Mouse (Mus musculus) pancreas, adult 10 weeks (tissue): Measurements from ENCODE around the gene Surf2. TPM values are rescaled to one million over a fixed set of nuclear protein-coding genes. Genes with fewer than 3 reads are reported as not detected.

Experiments
- polyA plus RNA-seq: library from polyadenylated mRNA; stranded (reverse); fragments of 350-450 nt; fragmentation: Illumina TruSeq; extraction: RNeasy Lipid Tissue Mini Kit (QIAGEN cat#74804); gene quantifications from one replicate; pipeline ENCODE4 v1.2.3, GENCODE M21; 2015; ENCODE audit warnings: low read depth, low replicate concordance; ENCODE audit not compliant: insufficient read depth

Gene Surf2
- polyA plus RNA-seq: 24.0 TPM

DNA sequence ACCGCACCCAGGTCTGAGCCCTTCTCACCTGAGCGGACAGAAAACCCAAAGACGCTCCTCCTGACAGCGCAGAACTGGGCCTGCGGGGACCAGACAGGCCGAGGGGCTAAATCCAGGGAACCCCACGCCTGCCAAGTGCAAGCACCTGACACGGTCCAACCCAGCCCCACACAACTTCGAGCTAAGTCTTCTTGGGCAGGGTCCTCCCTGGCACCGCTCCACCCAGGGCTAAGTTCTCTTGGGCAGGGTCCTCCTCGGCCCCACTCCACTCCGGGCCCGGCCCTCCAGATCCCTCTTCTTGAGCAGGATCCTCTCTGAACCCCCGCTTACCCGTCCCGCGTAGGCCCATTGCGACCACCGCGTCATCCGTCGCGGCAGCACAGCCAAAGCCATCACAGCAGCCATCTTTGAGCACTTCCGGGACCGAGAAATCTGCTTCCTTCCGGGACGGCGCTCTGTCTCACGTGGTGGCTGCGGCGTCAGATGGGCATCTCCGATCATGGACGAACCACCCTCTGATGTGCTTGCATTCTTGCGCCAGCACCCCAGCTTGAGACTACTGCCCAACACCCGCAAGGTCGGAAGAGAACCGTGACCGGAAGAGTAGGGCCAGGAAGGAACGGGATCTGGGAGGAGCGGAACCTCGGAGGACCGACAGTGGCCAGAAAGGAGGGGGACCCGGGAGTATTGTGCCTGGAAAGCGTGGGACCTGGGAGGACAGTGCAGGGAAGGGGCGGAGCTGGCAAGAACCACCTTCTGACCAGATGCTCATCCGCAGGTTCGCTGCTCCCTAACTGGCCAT is at the start of gene Surf2, which contains the start of gene Surf1:
Surf2 (plus strand) TSS at position 441 of the 802 bp plus-strand sequence.
Surf1 (minus strand) TSS at position 604 of the 802 bp plus-strand sequence.

DNA sequence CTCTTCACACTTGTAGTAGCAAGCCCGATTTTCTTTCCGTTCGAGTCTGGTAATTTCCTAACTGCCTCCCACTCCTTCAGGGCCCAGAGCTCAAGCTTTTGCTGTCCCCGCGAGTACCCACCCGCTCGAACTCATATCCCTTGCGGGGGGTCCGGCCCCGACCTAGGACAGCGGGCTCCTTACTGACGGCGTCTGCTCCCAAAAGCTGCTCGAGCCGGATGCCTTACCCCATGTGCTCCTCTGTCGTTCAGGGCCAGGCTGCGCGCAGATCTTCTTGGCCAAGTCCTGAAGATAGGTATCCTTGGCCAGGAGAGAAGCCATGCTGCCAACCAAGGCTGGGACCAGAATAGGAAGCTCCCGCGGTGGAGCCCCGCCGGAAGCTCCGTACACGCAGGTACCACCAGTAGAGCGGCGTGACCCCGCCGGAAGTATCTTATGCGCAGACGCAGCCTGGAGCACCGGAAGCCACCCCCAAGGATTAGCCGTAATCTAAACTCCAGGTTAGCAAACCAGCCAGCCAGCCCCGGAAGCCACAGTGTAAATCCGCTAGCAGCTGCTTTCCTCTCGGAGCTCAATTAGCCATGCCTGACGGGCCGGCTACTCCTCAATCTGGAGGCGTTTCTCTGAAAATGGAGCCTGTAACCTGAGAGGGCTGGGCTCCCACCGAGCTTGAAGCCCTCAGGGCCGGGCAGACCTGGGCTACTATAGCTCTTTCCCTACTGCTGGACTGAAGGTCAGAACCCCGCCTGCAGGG is 13.5 kb upstream of the Surf2 start, which contains the start of gene Surf6:
Surf6 (minus strand) TSS at position 413 of the 754 bp plus-strand sequence.

DNA sequence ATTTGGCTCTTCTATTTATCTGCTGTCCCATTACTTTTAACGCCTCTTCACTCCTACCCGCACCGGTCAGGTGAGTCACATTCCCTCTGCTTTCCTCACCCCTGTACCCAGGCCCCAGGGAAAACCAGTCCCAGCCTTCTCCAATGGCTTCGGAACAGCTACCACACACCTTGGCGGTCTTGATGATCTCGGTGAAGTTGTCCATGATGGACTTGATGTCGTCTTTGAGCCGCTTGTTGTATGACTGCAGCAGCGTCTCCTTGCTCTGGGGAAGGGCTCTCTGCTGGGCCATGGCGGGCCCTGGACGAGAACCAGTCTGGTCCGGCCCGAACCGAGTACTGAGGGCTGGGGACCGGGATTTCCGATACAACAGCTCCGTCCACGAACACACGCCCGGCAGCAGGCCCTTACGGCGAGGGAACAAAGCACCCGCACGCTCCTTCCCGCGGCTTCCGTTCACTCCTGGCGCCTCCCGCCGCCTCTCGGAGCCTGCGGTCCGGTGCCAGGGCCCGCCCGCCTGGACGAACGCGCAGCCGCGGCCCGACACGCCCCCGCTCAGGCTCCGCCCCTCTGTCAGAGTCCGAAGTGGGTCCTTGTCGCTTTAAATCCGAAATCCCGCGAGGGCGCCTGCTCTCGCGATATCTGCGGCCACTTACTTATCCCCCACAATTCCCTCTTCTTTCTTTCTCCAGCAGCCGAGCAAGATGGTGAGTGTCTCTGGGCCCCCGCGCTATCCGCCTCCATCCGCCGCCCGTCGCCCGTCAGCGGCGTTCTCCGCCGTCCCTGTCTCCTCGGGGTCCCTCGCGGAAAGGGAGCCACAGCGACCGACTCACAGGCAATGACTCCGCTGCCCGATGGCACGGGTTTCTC is 5.8 kb upstream of the Surf2 start, which contains the start of the genes Med22 and Rpl7a:
Med22 (minus strand) TSS at position 554 of the 870 bp plus-strand sequence.
Rpl7a (plus strand) TSS at position 641 of the 870 bp plus-strand sequence.

DNA sequence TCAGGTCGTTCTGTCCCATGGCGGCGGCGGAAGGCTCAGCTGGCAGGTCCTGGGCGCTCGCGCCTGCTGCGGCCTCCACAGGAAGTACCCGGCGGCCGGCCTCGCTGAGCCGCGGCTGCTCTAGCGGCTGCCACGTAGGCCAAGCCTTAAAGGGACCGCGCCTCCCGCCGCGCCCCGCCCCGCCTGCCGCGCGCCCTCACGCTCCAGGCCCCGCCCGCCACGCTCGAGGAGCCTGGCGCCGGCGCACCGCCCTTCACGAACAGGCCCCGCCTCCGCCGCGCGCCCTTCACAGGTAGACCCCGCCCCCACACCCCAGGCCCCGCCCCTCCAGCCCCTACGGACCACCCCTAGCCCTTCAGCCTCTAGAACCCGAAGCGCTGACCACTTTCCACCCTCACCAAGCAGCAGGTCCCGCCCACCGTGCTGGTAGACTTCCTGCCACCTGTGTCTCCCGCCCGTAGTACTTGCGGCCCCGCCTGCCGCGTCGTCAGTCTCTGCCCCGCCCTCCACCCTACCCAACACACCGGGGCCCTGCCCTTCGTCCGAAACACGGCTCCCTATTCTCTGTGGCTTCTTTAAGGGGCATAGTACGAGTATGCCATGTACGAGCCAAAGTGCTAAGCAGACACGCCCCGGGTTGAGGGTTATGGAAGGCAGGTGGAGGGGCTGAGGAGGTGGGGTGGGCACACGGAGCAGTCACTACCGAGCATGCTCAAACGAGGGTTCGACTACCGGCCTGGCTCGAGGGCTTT is 17.3 kb downstream of the Surf2 start, which contains the start of the genes Surf4 and Stkld1:
Surf4 (minus strand) TSS at position 625 of the 752 bp plus-strand sequence.
Stkld1 (plus strand) TSS at position 744 of the 752 bp plus-strand sequence.

DNA sequence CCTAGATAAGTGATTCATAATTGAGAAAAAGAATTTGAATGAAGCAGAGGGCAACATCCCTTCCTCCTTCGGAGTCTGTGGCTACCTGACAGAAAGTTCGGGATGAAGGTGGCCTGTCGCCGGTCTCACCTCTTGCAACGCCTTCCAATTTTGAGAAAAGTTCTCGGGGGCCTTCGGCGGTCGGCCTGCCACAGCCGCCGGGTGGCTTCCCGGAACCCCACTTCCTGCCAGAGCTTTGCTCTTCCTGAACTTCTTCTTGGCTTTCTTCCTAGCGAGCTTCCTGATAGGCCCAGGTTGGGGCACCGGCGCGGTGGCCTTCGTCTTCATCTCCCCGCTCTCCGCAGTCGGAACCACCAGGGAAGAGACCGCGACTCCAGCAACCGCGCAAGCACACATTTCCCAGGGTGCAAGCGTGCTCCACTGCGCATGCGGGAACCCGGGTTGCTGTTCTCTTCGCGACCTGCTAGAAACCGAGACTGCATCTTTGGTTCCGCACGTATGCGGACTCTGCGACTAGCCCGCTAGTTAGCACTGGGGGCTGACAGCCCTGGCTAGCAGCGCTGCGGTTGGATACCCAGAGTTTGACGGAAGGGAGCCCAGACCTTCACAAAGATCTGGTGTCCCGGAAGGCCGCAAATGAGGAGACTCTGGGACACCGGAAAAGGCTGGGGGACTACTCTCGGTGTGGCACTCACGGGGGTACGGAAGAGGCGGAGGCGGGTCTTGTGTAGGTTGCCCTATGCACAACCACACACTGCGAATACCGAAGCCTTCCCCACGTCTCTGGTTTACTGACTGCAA is 48.0 kb downstream of the Surf2 start, which contains the start of gene Rexo4:
Rexo4 (minus strand) TSS at position 464 of the 801 bp plus-strand sequence.

Other genes starting within 250 kb of the Surf2 start
- gene Lcn4, start 245.1 kb upstream of the Surf2 start, polyA plus RNA-seq: not detected
- gene Abo, start 51.4 kb upstream of the Surf2 start, polyA plus RNA-seq: not detected
- 4.1 TPM for gene Surf6, start 13.5 kb upstream of the Surf2 start, polyA plus RNA-seq
- gene Med22, start 5.7 kb upstream of the Surf2 start, polyA plus RNA-seq: 7.5 TPM
- gene Rpl7a, start 5.6 kb upstream of the Surf2 start, polyA plus RNA-seq: 474 TPM
- 20.5 TPM for gene Surf1, start 163 bp downstream of the Surf2 start, polyA plus RNA-seq
- gene Surf4, start 17.6 kb downstream of the Surf2 start, polyA plus RNA-seq: 38.4 TPM
- gene Stkld1, start 17.7 kb downstream of the Surf2 start, polyA plus RNA-seq: not detected
- gene Rexo4, start 48.0 kb downstream of the Surf2 start, polyA plus RNA-seq: 13.2 TPM
- gene Adamts13, start 57.0 kb downstream of the Surf2 start, polyA plus RNA-seq: not detected
- gene Cacfd1, start 93.6 kb downstream of the Surf2 start, polyA plus RNA-seq: 19.2 TPM
- gene Slc2a6, start 111.6 kb downstream of the Surf2 start, polyA plus RNA-seq: not detected
- not detected for gene Mymk, start 155.8 kb downstream of the Surf2 start, polyA plus RNA-seq
- gene Adamtsl2, start 163.0 kb downstream of the Surf2 start, polyA plus RNA-seq: 3.9 TPM
- not detected for gene Fam163b, start 226.1 kb downstream of the Surf2 start, polyA plus RNA-seq
- gene Dbh, start 248.9 kb downstream of the Surf2 start, polyA plus RNA-seq: not detected